Mouse (Mus musculus): Measurements from ENCODE around the gene Foxq1.

Foxq1 gene

GRCm38 (mm10) chr13:31555834-31556233 lies at the start of gene Foxq1:
Gene Foxq1 (plus strand): TSS chr13:31556134.
- DNase-seq = no peak

GRCm38 (mm10) chr13:31506494-31507167 lies 49.3 kb upstream of the Foxq1 start:
- no peak for DNase-seq

GRCm38 (mm10) chr13:31515261-31515660 lies 40.7 kb upstream of the Foxq1 start:
- no peak for DNase-seq

- no peak for DNase-seq
Measured at GRCm38 (mm10) chr13:31518411-31518886, 37.5 kb upstream of the Foxq1 start.

GRCm38 (mm10) chr13:31518971-31519370 lies 37.0 kb upstream of the Foxq1 start:
- DNase-seq = no peak

- DNase-seq = no peak
Measured at GRCm38 (mm10) chr13:31524976-31525375, 31.0 kb upstream of the Foxq1 start.

GRCm38 (mm10) chr13:31531186-31531585 lies 24.7 kb upstream of the Foxq1 start:
- no peak for DNase-seq

GRCm38 (mm10) chr13:31531651-31532061 lies 24.3 kb upstream of the Foxq1 start:
- no peak for DNase-seq

- DNase-seq = no peak
Measured at GRCm38 (mm10) chr13:31534726-31535125, 21.2 kb upstream of the Foxq1 start.

GRCm38 (mm10) chr13:31543021-31543420 lies 12.9 kb upstream of the Foxq1 start:
- no peak for DNase-seq

GRCm38 (mm10) chr13:31546784-31547183 lies 9.2 kb upstream of the Foxq1 start:
- DNase-seq = no peak

- no peak for DNase-seq
Measured at GRCm38 (mm10) chr13:31547204-31547603, 8.7 kb upstream of the Foxq1 start.

GRCm38 (mm10) chr13:31547610-31548009 lies 8.3 kb upstream of the Foxq1 start:
- DNase-seq = no peak

GRCm38 (mm10) chr13:31556964-31557767 lies 1.2 kb downstream of the Foxq1 start:
- DNase-seq = no peak

GRCm38 (mm10) chr13:31557768-31558520 lies 2.0 kb downstream of the Foxq1 start:
- peak; percentile 6 to 12 for DNase-seq

- peak; percentile 7 to 12 for DNase-seq
Measured at GRCm38 (mm10) chr13:31558521-31559418, 2.8 kb downstream of the Foxq1 start, which contains the start of gene A530084C06Rik. Gene A530084C06Rik (minus strand): TSS chr13:31559333.

GRCm38 (mm10) chr13:31559419-31560144 lies 3.6 kb downstream of the Foxq1 start:
- DNase-seq = peak; percentile 43 to 49

- no peak for DNase-seq
Measured at GRCm38 (mm10) chr13:31564394-31564793, 8.5 kb downstream of the Foxq1 start.

GRCm38 (mm10) chr13:31567099-31567498 lies 11.2 kb downstream of the Foxq1 start:
- DNase-seq = no peak

GRCm38 (mm10) chr13:31567617-31568294 lies 11.8 kb downstream of the Foxq1 start:
- DNase-seq = no peak
